Mouse (Mus musculus) erythroid progenitor cell, adult 5-6 weeks (primary cell): ENCODE measurements around the gene Dennd1a. TPM values are rescaled to one million over a fixed set of nuclear protein-coding genes. Genes with fewer than 3 reads are reported as not detected.

Experiments
- ATAC-seq: replicated peaks from 2 replicates; pipeline ENCODE4 v1.8.0; 2016; ENCODE audit warnings: moderate number of reproducible peaks, mild to moderate bottlenecking, moderate TSS enrichment, inconsistent platforms; ENCODE audit not compliant: poor library complexity, low FRiP score, severe bottlenecking
- total RNA-seq, 2 experiments: library from RNA; stranded (forward) in 1 of 2; stranded (reverse) in 1 of 2; fragments of 150-400 nt in 1 of 2; fragments of 186-747, 209-891 nt in 1 of 2; gene quantifications; 2 replicates each; pipeline versions ENCODE4 v1.2.3 to v1.2.4; 2015 to 2017; ENCODE audit warnings: low replicate concordance in 2 of 2

Dennd1a gene
- total RNA-seq, 2 experiments from 2014 or later, result 34.8 to 52.1 TPM

DNA sequence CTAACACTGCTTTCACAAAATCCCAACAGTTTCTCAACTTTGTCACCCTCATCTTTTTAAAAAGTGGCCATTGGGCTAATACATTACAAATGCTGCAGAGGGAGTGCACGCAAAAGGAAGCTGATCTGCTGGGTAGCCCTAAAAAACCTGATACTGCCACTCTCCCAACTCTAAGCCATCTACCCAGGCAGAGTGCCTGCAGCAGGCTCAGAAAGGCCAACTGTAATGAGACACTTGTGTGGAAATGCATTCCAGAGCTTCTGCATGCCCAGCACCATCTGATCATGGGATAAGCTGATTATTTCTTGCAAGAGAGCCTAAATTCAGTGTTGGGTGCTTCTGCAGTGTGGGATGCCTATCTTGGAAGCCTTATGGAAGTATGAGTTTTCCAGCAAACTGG, 49.6 kb downstream of the Dennd1a start:
- no peak for ATAC-seq

DNA sequence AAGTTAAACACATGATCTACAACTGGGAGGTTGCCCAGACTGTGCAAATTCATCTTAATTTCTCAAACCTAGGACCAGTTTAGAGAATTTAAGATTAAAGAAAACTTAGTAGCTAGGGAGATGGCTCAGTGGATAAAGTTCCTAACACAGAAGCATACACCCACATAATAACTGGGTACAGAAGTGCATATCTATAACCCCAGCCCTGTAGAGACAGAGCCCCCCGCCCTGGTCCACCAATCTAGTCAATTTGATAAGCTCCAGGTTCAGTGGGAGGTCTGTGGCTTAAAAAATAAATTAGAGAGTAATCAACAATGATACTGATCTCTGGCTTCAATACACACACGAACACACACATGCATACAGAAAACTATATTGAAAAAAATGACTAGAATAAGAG, 51.6 kb downstream of the Dennd1a start:
- ATAC-seq, result no peak

DNA sequence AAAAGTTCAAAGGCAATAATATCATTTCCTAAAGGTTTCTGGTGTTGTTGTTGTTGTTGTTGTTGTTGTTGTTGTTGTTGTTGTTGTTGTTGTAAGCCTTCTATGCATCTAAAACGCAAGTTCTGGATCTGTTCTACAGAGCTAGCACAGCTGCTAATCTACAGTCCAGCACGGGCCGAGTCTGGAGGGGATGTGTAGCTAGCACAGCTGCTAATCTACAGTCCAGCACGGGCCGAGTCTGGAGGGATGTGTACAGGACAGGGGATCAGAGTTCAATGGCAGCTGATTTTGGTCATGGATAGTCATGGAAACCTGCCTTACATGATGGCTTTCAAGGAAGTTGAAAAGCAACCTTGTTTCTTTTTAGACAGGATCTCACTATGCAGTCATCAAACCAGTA, 57.3 kb downstream of the Dennd1a start:
- ATAC-seq, result no peak

DNA sequence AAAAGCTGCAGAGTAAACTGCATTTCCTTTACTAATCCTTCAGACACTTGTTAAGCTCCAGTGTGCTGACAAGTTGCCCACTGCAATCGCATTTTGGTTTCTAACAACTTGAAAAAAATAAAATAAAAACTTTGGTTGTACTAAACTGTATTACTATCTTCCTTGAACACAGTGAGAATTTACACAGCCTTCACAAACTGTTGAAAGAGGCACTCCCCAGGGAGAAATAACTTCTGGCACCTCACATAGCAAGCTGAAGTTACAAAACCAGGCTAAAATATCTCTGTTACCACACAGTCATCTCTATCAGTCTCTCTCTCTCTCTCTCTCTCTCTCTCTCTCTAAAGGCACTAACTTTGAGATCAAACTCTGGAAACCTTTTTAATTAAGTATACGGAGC, 63.4 kb downstream of the Dennd1a start:
- no peak for ATAC-seq

DNA sequence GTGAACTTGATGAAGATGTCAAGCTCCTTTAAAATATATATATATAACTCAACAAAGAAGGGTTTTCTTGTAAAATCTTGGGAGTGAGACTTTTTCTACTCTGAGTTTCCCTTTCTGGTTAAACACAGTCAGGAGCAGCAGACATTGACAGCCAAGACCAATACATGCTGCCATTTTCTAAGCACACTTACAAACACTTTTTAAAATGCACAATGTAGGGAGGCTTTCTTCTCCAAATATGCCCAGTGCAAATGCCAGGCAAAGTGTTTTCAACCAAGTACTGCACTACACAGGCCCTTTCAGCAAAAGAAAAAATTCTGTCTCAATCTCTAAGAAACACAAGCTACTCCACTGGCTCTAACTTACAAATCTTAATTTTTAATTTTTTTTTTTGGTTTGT, 65.7 kb downstream of the Dennd1a start:
- ATAC-seq, result no peak

DNA sequence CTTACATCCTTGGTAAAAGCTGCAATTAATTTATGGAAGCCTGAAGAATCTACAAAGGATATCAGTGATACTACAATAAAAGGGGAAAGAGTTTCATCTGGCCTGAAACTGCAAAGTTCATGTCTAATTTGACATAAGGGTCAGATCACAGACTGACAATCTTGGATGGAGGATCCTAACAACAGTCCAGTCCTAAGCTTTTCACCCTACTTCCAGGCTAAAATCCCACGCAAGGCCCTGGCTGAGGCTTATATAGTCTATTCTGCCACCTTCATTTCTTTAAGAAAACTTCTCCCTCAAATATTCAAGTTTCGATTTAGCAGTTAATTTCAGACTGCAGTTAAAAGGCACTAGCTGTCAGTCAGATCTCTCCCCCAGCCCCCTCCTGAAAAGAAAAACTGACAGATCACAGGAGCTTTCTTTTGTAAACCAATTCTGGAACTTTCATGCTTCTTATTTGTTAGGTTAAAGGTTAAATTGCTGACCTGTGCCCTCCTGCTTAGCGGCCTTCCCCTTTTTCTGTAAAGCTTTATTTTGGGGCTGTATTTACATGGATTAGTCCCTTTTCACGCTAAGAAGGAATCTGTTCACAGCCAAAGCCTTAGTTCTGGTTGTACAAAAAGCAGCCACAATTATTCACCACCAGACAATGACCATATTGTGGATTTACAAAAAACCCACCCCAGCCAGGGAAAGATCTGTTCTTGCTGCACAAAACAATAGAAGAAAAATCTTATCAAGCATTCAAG, 66.3 kb downstream of the Dennd1a start:
- no peak for ATAC-seq

DNA sequence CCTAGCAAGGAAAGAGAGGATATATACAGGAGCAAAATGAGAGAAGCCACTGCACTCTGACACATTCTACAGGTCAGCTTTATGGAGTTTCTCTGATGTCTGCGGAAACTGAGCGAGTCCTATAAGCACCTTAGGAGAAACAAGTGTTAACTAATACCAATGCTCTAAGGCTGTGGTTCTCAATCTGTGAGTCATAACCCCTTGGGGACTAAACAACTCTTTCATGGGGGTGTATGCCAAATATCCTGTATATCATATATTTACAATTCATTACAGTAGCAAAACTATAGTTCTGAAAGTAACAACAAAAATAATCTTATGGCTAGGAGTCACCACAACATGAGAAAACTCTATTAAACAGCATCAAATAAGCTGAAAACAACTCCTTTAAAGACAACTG, 67.5 kb downstream of the Dennd1a start:
- no peak for ATAC-seq

DNA sequence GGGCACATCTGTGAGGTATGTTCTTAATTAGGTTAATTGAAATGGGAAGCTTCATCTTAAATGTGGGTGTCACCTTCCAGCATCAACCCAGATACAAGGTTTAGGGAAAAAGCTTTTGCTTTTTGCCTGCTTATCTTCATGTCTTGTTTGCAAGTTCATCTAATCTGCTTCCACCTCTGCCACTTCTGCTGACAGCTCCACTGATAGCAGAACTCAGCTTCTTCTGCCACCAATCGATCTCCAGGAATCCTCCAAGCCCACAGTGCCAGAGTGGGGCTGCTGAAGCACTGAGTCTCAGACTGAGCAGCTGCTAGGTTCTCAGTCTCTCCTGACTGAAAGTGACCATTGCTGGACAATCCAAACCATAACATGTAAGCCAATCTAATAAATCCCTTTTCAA, 74.1 kb downstream of the Dennd1a start:
- no peak for ATAC-seq

DNA sequence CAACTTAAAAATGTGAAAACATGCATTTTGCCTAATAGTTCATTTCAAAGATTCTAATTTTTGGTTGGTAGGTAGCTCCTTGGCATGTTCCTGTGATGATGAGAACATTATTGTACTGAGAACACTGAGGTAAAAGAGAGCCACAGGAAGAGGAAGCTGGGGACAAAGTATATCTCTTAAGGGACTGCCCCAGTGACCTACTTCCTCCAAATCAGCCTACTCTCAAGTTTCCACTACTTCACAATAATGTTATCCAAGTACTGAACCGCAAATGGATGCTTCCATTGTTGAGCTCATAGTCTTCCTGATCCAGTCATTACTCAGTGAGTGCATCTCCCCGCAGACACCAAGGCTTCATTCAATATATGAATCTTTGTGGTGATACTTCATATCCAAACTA, 75.8 kb downstream of the Dennd1a start:
- ATAC-seq, result no peak

DNA sequence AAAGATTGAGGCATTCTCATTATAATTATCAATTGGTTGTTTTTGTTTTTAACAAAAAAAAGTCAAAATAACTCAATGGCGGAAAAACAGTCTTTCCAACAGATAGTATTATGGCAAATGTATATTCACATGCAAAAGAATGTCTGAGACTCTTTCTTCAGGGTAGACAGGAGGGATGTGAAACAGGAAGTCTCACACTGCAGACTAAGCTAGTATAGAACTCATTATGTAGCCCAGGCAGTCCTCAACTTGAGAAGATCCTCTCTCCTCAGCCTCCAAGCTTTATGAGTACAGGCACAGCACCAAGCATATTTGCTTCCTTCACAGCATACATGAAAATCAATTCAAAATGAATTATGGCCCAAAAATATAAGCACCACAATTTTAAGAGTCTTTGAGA, 79.4 kb downstream of the Dennd1a start:
- no peak for ATAC-seq

DNA sequence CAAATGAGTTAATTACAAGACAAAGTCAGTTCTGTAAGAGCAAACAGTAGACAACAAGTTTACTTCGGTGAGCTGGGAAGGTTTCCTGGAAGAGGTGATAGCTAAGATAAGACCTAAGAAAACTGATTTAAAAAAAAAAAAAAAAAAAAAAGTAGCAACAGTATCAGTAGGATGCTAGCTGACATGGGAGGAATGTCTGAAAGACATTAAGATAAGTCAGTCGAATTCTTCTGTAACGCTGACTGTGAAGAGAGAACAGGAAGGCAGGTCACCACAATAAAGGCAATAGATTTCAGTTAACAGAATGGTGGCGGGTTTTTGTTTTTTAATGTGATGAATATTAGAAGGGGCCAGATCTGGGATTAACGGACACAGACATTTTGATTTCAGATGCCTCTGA, 81.9 kb downstream of the Dennd1a start:
- ATAC-seq, result no peak

DNA sequence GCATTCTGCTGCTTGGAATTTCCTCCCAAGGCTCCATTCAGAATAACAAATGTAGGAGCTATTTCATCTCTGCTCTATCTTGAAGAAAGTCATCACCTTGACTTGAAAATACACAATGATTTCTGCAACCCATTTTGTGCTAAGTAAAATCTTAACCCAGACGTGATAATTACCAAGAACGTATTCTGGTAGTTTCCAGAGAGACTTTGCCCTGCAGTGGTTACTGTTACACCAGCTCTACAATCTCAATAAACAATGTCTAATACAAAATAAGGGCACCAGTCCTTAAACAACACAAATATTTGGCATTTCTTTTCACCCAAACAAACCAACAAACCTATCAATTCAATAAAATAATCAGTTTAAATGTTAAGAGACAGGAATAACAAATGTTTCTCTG, 82.5 kb downstream of the Dennd1a start:
- no peak for ATAC-seq

DNA sequence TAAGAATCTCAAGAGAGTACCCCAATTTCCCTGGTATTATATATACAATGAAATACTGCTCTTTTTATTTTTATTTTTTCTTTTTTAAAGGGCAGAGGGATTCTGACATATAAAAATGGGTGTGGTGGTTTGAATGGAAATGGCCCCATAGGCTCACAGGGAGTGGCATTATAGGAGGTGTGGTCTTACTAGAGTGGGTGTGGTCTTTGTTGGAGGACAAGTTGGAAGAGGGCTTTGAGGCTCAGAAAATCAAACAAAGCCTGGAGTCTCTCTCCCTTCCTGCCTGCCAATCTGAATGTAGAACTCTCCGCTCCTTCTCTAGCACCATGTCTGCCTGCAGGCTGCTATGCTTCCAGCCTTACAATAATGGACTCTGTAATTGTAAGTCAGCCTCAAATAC, 89.1 kb downstream of the Dennd1a start:
- ATAC-seq, result peak; percentile 57; the same call in 1 of the 2 replicates

DNA sequence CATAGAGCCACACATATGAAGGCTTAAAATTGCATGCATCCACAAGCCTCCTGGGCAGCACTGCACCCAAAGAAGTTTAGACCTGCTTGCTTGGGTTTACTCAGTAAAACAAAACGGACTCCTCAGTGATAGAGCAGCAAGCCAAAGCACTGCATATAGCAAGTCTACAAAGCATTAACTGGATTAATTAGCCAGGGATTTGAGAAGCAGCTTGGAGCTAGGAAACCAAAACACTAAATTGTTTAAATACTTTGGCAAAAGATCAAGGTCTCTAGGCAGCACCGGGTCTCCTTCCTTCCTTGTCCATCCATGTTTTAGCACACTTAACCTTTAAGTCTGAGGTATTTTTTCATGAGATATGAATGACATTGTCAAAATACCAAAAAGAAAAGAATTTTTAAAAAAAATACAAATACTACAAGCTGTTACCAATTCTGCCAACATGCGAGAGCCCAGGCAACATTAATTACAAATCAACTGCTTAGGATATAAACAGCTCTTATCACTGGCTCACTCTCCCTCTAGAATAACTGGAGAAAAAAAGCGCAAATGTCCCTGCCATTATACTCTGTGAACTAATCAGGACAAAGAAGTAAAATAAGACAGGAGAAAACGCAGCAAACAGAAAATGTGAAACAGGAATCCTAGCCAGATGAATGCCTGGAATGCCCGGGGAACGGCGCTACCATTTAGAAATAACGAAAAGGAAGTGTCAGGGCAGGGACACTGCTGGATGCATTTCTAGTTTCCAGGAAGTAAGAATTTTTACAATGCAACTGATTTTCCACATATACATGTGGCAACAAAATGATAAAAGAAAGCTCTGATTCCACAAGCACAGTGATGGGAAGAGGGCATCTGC, 90.8 kb downstream of the Dennd1a start:
- no peak for ATAC-seq

DNA sequence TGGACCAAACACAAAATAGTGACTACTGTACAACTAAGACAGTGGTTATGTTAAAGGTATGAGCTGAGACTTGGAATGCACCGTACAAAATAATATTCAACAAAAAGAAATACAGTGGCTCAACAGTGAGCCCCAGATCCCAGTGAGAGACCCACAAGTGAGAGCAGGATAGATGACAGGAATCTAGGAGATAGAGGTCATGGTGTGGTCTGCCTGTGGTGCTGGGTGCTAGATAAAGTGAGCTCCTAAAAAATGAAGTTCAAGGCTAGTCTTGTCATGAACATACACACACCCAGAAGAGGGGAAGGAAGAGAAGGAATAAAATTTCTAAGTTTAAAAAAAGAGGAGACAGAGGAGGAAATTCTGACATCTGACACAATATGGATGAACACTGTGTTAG, 95.2 kb downstream of the Dennd1a start:
- peak; percentile 66 for ATAC-seq

DNA sequence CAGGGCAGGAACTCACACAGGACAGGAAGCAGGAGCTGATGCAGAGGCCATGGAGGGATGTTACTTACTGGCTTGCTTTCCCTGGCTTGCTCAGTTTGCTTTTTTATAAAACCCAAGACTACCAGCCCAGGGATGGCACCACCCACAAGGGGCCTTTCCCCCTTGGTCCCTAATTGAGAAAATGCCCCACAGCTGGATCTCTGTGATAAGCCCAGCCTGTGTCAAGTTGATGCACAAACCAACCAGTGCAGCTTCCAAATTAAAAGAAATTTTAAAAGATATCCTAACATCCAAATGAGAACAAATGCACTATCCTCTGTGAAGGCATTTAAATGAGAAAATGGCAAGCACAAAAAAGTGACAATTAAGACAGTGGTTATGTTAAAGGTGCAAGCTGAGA, 95.6 kb downstream of the Dennd1a start:
- ATAC-seq, result peak; percentile 73

DNA sequence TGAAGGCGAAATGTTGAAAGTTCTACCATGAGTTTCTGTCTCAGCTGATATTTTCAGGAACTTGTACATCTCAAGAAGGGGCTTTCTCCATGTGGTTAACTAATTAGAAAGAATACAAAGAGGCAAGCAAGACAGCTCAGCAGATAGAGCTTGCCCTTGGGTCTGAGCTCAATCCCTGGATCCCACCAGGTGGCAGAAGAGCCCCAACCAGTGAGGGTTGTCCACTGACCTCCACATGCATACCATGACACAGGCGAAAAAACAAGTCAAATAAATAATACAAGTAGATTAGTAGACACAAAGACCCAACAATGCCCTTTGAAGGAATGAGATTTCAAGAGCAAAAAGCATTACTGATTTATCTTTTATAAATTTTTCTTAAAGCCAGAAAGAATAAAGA, 100.8 kb downstream of the Dennd1a start:
- no peak for ATAC-seq

DNA sequence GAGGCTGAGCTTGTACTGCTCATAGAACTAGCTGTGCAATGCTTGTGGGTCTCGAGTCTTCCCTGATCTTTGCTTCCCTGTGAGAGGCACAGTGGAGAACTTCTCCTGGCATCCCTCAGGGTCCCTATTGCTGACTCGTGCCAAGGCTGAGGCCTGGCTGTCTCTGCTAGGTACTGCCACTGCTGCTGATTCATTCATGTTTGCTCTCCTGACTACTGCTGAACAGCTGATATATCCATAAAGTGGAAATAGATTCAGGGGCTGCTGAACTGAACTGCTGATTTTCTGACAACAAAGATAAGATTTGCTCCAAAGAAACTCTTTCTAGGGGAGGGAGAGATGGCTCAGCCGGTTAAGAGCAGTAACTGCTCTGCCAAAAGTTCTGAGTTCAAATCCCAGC, 102.2 kb downstream of the Dennd1a start:
- ATAC-seq, result no peak

DNA sequence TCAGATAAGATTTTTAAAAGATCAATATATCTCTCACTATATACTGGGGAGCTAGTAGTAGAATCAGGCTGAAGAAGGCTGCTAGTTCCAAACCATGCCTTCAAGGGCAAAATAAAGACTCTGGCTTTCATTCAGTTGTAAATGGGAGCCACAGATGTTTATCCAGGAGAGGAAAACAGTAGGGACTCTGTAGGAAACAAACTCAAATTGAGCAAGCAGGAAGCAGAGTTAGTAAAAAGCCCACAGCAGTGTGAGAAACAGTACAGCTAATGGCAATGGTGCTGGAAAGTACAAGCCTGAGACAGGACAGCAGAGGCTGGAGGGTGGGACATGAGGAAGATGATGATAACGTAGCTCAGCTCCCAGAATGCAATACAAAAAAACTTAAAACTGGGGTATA, 103.3 kb downstream of the Dennd1a start:
- no peak for ATAC-seq

DNA sequence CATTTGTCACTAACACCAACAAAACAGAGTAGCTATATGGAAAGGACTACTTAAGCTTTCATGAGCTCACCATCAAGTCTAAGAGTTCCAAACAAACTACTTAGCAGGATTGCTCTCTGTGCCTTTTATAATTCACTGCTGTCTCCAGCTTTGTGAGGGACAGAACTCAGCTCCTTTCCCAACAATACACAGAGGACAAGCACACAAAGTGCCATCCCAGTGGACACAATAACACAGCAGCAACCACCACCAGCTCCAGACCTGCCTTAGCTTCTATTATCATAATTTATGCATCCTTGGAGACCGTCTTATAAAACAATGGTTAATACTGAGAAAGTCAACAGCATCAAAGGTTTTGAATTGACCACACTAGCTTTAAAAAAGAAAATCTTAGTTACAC, 104.9 kb downstream of the Dennd1a start:
- no peak for ATAC-seq

DNA sequence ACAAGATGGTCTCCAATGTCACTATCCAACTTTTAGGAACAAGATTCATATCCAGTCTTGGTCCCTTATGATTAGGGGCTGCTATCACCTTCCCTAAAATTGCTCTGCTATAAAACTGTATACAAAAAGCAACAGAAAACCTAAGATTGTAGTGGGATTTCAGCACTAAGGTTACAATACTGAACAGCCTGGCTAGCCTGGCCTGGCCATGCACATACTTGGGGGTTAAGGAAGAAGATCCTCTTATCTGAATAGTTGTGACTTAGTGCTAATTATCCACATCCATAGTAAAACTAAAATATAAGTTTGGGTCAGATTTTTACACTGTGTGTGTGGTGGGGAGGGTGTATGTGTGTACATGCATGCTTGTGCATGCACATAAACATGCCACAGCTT, 109.6 kb downstream of the Dennd1a start:
- no peak for ATAC-seq
